Mouse (Mus musculus): ENCODE results near the gene Lrrc10b. TPM values are rescaled to one million over a fixed set of nuclear protein-coding genes. Genes with fewer than 3 reads are reported as not detected.

Gene Lrrc10b
- polyA plus RNA-seq, 1 experiment, result not detected

GRCm38 (mm10) chr19:10473779-10474178, 16.5 kb upstream of the Lrrc10b start:
- Histone ChIP-seq H3K4me3 (replicated peaks) (no peak overlapping the region), H3K9me3 (ENCODE audit: control insufficient read depth, low read length) (no peaks in the 10 kb centered on the region), H3K36me3 (ENCODE audit: control insufficient read depth) (no peaks in the 10 kb centered on the region), H3K4me1 (ENCODE audit: control insufficient read depth) (no peaks in the 10 kb centered on the region), H3K27me3 (ENCODE audit: control insufficient read depth) (no peaks in the 10 kb centered on the region)
- TF ChIP-seq TAL1 (IDR thresholded peaks at IDR 0.05; ENCODE audit: low read length), result no peak
- no peak for TF ChIP-seq GATA1 (IDR thresholded peaks at IDR 0.05; ENCODE audit: low read length)

- no peak overlapping the region for H3K4me3 ChIP-seq (replicated peaks)
- H3K27me3 ChIP-seq (ENCODE audit: control insufficient read depth), result no peaks in the 10 kb centered on the region
These were observed 15.7 kb upstream of the Lrrc10b start for GRCm38 (mm10) chr19:10472958-10473357.

GRCm38 (mm10) chr19:10469171-10469658, 11.9 kb upstream of the Lrrc10b start:
- Histone ChIP-seq H3K4me3 (replicated peaks) (no peak overlapping the region), H3K4me1 (ENCODE audit: control insufficient read depth) (no peaks in the 10 kb centered on the region), H3K9me3 (ENCODE audit: control insufficient read depth, low read length) (no peaks in the 10 kb centered on the region), H3K27me3 (ENCODE audit: control insufficient read depth) (peaks cover 4% of the 10 kb centered on the region; the same call in 1 of the 2 replicates), H3K36me3 (ENCODE audit: control insufficient read depth) (no peaks in the 10 kb centered on the region)
- TF ChIP-seq TAL1 (IDR thresholded peaks at IDR 0.05; ENCODE audit: low read length) (no peak), GATA1 (IDR thresholded peaks at IDR 0.05; ENCODE audit: low read length) (no peak)

More at GRCm38 (mm10) chr19:10472958-10473357, 15.7 kb upstream of the Lrrc10b start:
- H3K36me3 ChIP-seq (ENCODE audit: control insufficient read depth), result no peaks in the 10 kb centered on the region
- no peak for TF ChIP-seq GATA1 (IDR thresholded peaks at IDR 0.05; ENCODE audit: low read length)
- no peak for TF ChIP-seq TAL1 (IDR thresholded peaks at IDR 0.05; ENCODE audit: low read length)
- H3K4me1 ChIP-seq (ENCODE audit: control insufficient read depth), result no peaks in the 10 kb centered on the region
- no peaks in the 10 kb centered on the region for H3K9me3 ChIP-seq (ENCODE audit: control insufficient read depth, low read length)

- Histone ChIP-seq H3K4me1 (ENCODE audit: control insufficient read depth) (no peaks in the 10 kb centered on the region), H3K36me3 (ENCODE audit: control insufficient read depth) (no peaks in the 10 kb centered on the region), H3K4me3 (replicated peaks) (no peak overlapping the region), H3K27me3 (ENCODE audit: control insufficient read depth) (peaks cover 34% of the 10 kb centered on the region), H3K9me3 (ENCODE audit: control insufficient read depth, low read length) (no peaks in the 10 kb centered on the region)
- no peak for TF ChIP-seq TAL1 (IDR thresholded peaks at IDR 0.05; ENCODE audit: low read length)
- TF ChIP-seq GATA1 (IDR thresholded peaks at IDR 0.05; ENCODE audit: low read length), result no peak
These were observed 7.2 kb upstream of the Lrrc10b start for GRCm38 (mm10) chr19:10464427-10464826.

- H3K9me3 ChIP-seq (ENCODE audit: control insufficient read depth, low read length), result peaks cover 8% of the 10 kb centered on the region; the same call in 1 of the 2 replicates
- H3K4me3 ChIP-seq (replicated peaks), result no peak overlapping the region
- peaks cover 62% of the 10 kb centered on the region for H3K27me3 ChIP-seq (ENCODE audit: control insufficient read depth)
- peaks cover 5% of the 10 kb centered on the region for H3K4me1 ChIP-seq (ENCODE audit: control insufficient read depth)
- TF ChIP-seq TAL1 (IDR thresholded peaks at IDR 0.05; ENCODE audit: low read length) (no peak), GATA1 (IDR thresholded peaks at IDR 0.05; ENCODE audit: low read length) (no peak)
- no peaks in the 10 kb centered on the region for H3K36me3 ChIP-seq (ENCODE audit: control insufficient read depth)
These were observed 4.3 kb upstream of the Lrrc10b start for GRCm38 (mm10) chr19:10461584-10461983.

- no peak for TF ChIP-seq TAL1 (IDR thresholded peaks at IDR 0.05; ENCODE audit: low read length)
- TF ChIP-seq GATA1 (IDR thresholded peaks at IDR 0.05; ENCODE audit: low read length), result no peak
- H3K9me3 ChIP-seq (ENCODE audit: control insufficient read depth, low read length), result peaks cover 8% of the 10 kb centered on the region; the same call in 1 of the 2 replicates
- peaks cover 10% of the 10 kb centered on the region for H3K4me1 ChIP-seq (ENCODE audit: control insufficient read depth)
- no peak overlapping the region for H3K4me3 ChIP-seq (replicated peaks)
- no peaks in the 10 kb centered on the region for H3K36me3 ChIP-seq (ENCODE audit: control insufficient read depth)
- H3K27me3 ChIP-seq (ENCODE audit: control insufficient read depth), result peaks cover 77% of the 10 kb centered on the region
These were observed 2.6 kb upstream of the Lrrc10b start for GRCm38 (mm10) chr19:10459907-10460306.

GRCm38 (mm10) chr19:10458096-10458495, 823 bp upstream of the Lrrc10b start:
- Histone ChIP-seq H3K4me1 (ENCODE audit: control insufficient read depth) (peaks cover 14% of the 10 kb centered on the region), H3K36me3 (ENCODE audit: control insufficient read depth) (no peaks in the 10 kb centered on the region), H3K4me3 (replicated peaks) (no peak overlapping the region), H3K9me3 (ENCODE audit: control insufficient read depth, low read length) (peaks cover 8% of the 10 kb centered on the region; the same call in 1 of the 2 replicates), H3K27me3 (ENCODE audit: control insufficient read depth) (peaks cover 93% of the 10 kb centered on the region)
- TF ChIP-seq TAL1 (IDR thresholded peaks at IDR 0.05; ENCODE audit: low read length) (no peak), GATA1 (IDR thresholded peaks at IDR 0.05; ENCODE audit: low read length) (no peak)

GRCm38 (mm10) chr19:10457484-10457800, 169 bp upstream of the Lrrc10b start:
- Histone ChIP-seq H3K9me3 (ENCODE audit: control insufficient read depth, low read length) (peaks cover 8% of the 10 kb centered on the region; the same call in 1 of the 2 replicates), H3K4me1 (ENCODE audit: control insufficient read depth) (peaks cover 14% of the 10 kb centered on the region), H3K27me3 (ENCODE audit: control insufficient read depth) (peaks cover 98% of the 10 kb centered on the region), H3K36me3 (ENCODE audit: control insufficient read depth) (no peaks in the 10 kb centered on the region), H3K4me3 (replicated peaks) (no peak overlapping the region)
- TF ChIP-seq TAL1 (IDR thresholded peaks at IDR 0.05; ENCODE audit: low read length) (no peak), GATA1 (IDR thresholded peaks at IDR 0.05; ENCODE audit: low read length) (no peak)

GRCm38 (mm10) chr19:10455437-10455806, 1.9 kb downstream of the Lrrc10b start:
- H3K9me3 ChIP-seq (ENCODE audit: control insufficient read depth, low read length), result peaks cover 8% of the 10 kb centered on the region; the same call in 1 of the 2 replicates
- peaks cover 14% of the 10 kb centered on the region for H3K4me1 ChIP-seq (ENCODE audit: control insufficient read depth)
- TF ChIP-seq GATA1 (IDR thresholded peaks at IDR 0.05; ENCODE audit: low read length) (no peak), TAL1 (IDR thresholded peaks at IDR 0.05; ENCODE audit: low read length) (no peak)
- H3K36me3 ChIP-seq (ENCODE audit: control insufficient read depth), result no peaks in the 10 kb centered on the region
- H3K27me3 ChIP-seq (ENCODE audit: control insufficient read depth), result peaks cover 87% of the 10 kb centered on the region
- H3K4me3 ChIP-seq (replicated peaks), result no peak overlapping the region

All from erythroblast, embryonic 14.5 days (primary cell).